Mouse (Mus musculus) right cerebral cortex, postnatal 36 days (tissue): ENCODE results near the gene Ifih1.

ENCODE experiments used
- DNase-seq, 2 experiments: peaks; one replicate each; pipeline ENCODE4 v3.0.0; 2022; ENCODE audit warnings: low spot score in 2 of 2, mixed read lengths in 1 of 2

Gene Ifih1

GRCm38 (mm10) chr2:62639869-62640268, 6.2 kb downstream of the Ifih1 start:
- no peak for DNase-seq

GRCm38 (mm10) chr2:62630446-62630845, 15.6 kb downstream of the Ifih1 start:
- DNase-seq = no peak

- DNase-seq = peak; percentile 66 to 77
Observed at GRCm38 (mm10) chr2:62628356-62628755, 17.7 kb downstream of the Ifih1 start.

- no peak for DNase-seq
Observed at GRCm38 (mm10) chr2:62627728-62628127, 18.3 kb downstream of the Ifih1 start.

- no peak for DNase-seq
Observed at GRCm38 (mm10) chr2:62623024-62623441, 23.0 kb downstream of the Ifih1 start.

DNA sequence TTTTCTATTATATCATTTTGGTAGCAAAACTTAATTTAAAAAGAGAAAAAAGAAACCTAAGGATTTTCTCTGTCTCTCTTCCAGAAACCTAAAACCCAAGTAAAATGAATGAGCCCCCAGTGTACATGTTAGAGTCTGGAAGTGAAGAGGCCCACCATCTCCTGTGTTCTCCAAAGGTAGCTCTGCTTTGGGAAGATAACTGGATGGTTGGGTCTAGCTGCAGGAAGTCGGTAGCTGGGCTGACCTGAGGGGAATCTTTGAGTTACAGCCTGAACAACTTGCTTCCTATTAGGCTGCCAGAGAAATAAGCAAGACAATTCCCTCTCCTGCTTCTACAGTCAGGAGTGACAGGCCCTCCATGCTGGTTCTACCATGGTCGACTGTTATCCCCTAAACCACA, 26.4 kb downstream of the Ifih1 start:
- DNase-seq = no peak

GRCm38 (mm10) chr2:62618934-62619341, 27.1 kb downstream of the Ifih1 start:
- DNase-seq = no peak

- no peak for DNase-seq
Observed at GRCm38 (mm10) chr2:62613133-62613532, 32.9 kb downstream of the Ifih1 start.

DNA sequence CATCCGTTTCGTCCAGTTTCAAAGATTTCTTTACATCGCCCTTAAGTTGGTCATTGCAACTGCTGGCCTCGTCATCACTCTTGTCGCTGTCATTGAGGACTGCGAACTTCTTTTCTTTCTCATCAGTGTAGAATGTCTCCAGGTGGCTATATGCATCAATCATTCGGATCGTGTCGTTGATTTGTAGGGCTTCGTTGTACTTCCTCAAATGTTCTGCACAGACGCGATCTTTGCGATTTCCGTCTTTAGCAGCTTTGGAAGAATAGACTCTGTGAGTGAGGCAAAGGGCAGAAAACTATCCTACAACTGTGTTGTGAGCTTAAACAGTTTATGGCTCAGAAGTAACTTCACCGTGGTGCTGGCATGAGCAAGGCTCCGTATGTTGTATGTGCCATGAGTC, 39.9 kb downstream of the Ifih1 start:
- DNase-seq = no peak

DNA sequence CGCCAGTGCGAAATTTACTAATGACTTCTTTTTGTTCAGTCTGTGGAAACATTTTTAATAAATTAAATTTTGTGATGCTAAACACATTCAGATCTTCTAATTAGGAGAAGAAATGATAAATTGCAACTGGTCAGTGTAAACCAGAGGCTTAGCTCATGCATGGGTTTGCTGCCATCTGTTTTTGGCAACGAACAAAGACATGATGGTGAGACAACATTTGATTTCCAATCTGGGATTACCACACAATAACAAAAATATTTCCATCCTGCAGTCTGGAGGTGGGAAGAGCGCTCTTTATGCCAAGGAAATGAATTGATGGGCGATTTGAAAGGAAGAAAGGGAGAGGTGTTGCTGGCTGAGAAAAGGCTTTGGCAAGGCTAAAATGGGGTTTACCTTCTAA, 42.5 kb downstream of the Ifih1 start:
- DNase-seq = no peak

DNA sequence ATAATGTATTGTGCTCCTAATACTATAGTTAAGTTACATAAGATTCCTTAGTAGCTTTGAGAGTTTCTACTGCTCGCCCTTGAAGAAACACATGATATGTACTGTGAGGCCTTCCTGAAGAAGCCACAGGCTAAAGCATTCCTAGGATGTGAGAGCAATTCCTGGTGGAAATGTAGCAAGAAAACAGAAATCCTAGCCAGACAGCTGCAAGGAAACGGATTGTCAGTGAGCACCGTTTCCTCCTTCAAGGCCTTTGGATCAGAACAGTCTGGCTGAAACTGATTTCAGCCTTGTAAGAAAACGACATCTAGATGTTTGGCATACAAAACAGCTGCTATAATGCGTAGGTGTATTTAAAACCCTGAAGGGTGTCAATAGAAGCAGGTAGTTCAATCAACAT, 49.5 kb downstream of the Ifih1 start:
- no peak for DNase-seq

DNA sequence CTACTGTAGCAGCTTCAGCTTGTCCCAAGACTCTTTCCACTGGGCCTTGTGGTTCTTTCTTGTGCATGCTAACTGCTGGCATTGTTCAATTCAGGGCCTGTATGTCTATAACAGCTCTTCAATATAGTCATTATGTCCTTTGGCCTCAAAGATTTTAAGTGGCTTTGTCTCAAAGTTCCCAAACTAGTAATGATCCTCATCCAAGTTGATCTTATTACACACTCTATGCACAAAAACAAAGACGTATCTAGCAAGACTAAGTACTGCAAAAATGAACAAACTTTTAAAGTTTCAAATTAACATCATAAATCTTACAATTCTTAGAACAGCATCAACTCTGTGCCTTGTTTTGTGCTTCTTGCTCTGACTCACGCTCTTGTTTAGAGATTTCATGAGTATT, 51.6 kb downstream of the Ifih1 start:
- DNase-seq = no peak

- DNase-seq = no peak
Observed at GRCm38 (mm10) chr2:62591555-62591954, 54.5 kb downstream of the Ifih1 start.

GRCm38 (mm10) chr2:62589333-62589732, 56.7 kb downstream of the Ifih1 start:
- DNase-seq = no peak

- DNase-seq = no peak
Observed at GRCm38 (mm10) chr2:62585769-62586168, 60.3 kb downstream of the Ifih1 start.

- DNase-seq = no peak
Observed at GRCm38 (mm10) chr2:62574962-62575361, 71.1 kb downstream of the Ifih1 start.

DNA sequence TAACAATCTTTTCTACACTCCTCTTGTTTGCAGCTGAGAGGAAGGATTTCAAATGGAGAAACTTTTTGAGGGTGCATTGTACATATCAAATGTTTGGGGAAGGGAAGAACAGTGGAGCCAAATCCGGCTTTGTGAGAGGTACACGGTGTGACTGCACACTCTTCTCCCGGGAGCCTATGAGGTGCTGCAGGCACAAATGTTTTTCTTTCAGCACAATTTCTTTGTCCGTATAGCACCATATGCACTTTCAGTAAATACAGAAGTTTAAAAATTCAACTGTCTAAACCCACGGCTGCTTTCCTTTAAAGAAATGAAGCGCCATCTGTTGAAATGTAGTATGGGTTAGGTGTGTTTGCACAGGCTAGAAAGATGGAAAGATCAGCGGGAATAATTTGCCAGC, 71.8 kb downstream of the Ifih1 start:
- DNase-seq = peak; percentile 29 to 36

- DNase-seq = no peak
Observed at GRCm38 (mm10) chr2:62573753-62574159, 72.3 kb downstream of the Ifih1 start, which contains the start of gene Fap. Gene Fap, minus strand, starts transcription at chr2:62574075.

DNA sequence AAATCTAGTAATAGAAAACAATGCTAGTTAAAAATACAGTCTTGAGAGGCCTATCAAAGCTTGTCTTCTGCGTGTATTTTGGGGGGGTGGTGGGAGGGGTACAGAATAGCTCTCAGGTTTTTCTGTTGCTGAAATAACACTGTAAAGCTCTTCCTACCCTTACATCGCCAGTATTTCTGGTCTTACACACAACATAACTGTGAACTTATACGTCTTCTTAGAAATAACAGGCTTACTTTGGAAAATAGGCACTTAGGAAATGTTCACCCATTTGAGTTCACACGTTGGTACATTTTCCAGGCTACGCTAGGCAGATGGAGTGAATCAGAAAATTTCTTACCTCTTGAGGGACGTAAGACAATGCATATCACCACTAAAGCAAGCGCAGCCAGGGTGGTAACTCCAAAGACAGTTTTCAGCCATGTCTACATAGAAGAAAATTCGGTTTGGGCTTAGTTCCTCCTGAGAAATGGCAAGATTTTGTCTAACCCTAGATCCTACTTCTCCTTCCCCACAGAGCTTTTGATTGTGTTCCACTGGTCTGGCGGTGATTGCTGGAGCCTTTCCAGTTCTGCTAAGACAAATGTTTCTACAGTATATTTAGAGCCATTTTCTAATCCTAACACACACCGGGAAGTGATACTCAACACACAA, 72.8 kb downstream of the Ifih1 start:
- peak in 1 of 2 experiments; percentile 16 for DNase-seq

DNA sequence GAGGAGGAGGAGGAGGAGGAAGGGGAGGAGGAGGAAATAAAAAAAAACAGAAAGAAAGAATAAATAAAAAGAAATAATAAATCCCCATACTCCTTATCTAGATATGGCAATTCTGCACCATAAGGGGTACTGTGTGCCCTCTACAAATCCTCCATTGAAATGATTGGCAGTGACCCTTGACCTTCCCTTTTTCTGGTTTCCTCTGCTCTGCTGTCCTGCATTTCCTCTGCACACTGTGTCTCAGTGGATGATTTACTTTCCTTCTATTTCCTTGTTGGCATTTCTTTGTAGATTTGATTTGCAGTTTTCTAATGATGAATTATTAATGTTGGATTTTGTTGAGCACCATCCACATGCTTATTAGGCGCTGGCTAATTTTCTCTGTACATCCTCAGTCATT, 81.4 kb downstream of the Ifih1 start:
- no peak for DNase-seq

DNA sequence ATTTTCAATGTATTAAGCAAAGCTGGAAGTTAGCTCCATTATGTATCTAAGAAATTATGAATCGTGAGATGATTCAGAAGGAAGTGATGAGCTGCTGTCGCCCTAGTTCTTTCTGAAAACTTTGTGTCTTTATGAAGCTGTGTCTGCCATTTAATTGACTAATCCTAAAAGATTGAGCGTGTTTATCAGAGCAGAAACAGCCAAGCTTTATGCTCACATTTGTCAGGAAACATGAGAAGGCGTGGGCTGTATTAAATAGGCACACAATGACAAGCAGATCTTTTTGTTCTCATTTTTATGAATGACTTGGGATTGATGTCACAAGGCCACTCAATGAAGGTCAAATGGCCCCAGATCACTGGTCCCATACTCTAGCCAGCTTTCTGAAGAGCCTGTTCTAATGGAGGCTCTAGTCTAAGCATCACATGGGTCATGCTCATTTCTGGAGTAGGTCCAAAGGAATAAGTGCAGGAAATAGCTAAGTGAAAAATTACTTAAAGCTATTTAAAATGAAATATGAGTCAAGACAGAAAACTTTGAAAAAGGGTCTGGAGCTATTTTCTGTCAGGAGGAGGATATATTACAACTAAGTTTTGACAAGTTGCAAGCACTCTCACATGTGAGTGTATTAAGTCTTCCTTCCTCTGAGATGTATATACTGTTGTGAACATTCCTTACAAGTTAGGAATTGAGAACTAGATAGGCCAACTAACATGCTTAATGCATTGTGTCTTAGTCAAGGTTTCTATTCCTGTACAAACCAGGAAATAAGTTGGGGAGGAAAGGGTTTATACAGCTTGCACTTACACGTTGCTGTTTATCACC, 83.2 kb downstream of the Ifih1 start:
- no peak for DNase-seq

DNA sequence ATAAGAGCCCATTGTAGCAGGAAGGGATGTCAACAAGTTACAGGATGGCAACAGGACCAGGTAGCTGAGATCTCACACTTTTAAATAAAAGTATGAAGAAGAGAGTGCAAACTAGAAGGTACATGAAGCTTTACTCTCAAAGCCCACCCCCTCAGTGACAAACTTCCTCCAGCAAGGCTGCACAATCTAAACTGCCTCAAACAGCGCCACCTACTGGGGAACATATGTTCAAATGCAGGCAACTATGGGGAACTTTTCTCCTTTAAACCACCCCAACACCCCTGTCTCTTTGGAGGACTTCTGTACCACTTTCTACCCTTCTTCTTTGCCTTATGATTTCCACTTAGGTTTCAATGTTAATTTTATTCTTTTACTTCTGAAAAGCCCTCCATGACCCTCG, 88.6 kb downstream of the Ifih1 start:
- DNase-seq = no peak

GRCm38 (mm10) chr2:62556349-62556748, 89.7 kb downstream of the Ifih1 start:
- no peak for DNase-seq
